Mouse (Mus musculus) midbrain, embryonic 12.5 days (tissue): ENCODE data around the gene C8b. TPM values are rescaled to one million over a fixed set of nuclear protein-coding genes. Genes with fewer than 3 reads are reported as not detected.

Experiments used
- ATAC-seq: fragments of 200-750 bp; cut with Nextera tagmentation; 2 replicates; pipeline ENCODE4 v1.8.0; 2017; ENCODE audit warnings: low read depth, moderate TSS enrichment, moderate library complexity; ENCODE audit not compliant: low FRiP score
- H3K27ac ChIP-seq: fragments of 300-500 bp; sonication (generic); replicated peaks from 2 replicates; pipeline ENCODE4 v1.5.1; 2016; ENCODE audit warnings: mild to moderate bottlenecking
- H3K27me3 ChIP-seq: fragments of 300-500 bp; sonication (generic); 2 replicates; pipeline ENCODE4 v1.6.1; 2016; ENCODE audit warnings: mild to moderate bottlenecking
- H3K36me3 ChIP-seq: fragments of 300-500 bp; sonication (generic); 2 replicates; pipeline ENCODE4 v1.6.1; 2016
- H3K4me1 ChIP-seq: fragments of 300-500 bp; sonication (generic); 2 replicates; pipeline ENCODE4 v1.6.1; 2016
- H3K4me2 ChIP-seq: fragments of 300-500 bp; sonication (generic); replicated peaks from 2 replicates; pipeline ENCODE4 v1.6.1; 2016; ENCODE audit warnings: mild to moderate bottlenecking, moderate library complexity
- H3K4me3 ChIP-seq: fragments of 300-500 bp; sonication (generic); 2 replicates; pipeline ENCODE4 v1.5.1; 2016; ENCODE audit warnings: mild to moderate bottlenecking
- H3K9ac ChIP-seq: fragments of 300-500 bp; sonication (generic); replicated peaks from 2 replicates; pipeline ENCODE4 v1.6.1; 2016; ENCODE audit warnings: mild to moderate bottlenecking, moderate library complexity
- H3K9me3 ChIP-seq: fragments of 300-500 bp; sonication (generic); 2 replicates; pipeline ENCODE4 v1.6.1; 2016; ENCODE audit warnings: mild to moderate bottlenecking
- WGBS: fragments of 180-500 bp; shearing (Covaris S2); methylation state at CpG from one replicate; pipeline ENCODE4 v1.1.7; 2016; 5-methylcytosine and 5-hydroxymethylcytosine counted together
- polyA plus RNA-seq: library from polyadenylated mRNA; unstranded; fragments of >200 nt; fragmentation: Nextera tagmentation; extraction: Ambion mirVana; gene quantifications from 2 replicates; pipeline ENCODE4 v1.2.1, GENCODE M21; 2016

The C8b gene
- polyA plus RNA-seq, 1 experiment from 2014 or later = not detected

DNA sequence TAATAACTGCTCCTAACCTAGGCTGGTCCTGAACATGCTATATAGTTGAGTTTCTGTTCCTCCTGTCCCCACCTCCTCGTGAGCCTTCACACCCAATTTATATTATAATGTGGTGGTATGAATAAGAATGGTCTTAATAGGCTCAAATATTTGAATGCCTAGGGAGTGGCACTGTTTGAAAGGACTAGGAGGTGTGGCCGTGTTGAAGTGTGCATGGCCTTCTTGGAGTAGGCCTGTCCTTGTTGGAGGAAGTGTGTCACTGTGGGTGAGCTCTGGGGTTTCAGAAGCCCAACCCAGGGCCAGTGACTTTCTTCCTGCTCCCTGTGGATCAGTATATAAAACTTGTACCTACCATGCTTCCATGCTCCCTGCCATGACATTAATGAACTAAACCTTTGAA lies 47.5 kb downstream of the C8b start:
- Histone ChIP-seq H3K9me3 (no peaks in the 10 kb centered on the region), H3K27ac (no peak overlapping the region), H3K4me2 (no peak overlapping the region), H3K27me3 (no peaks in the 10 kb centered on the region), H3K4me1 (peaks cover 11% of the 10 kb centered on the region; the same call in 1 of the 2 replicates), H3K4me3 (no peak overlapping the region), H3K36me3 (no peaks in the 10 kb centered on the region), H3K9ac (no peak overlapping the region)
- 73% methylated on average over 2 of the region's 2 CpGs for WGBS
- ATAC-seq = no peak

DNA sequence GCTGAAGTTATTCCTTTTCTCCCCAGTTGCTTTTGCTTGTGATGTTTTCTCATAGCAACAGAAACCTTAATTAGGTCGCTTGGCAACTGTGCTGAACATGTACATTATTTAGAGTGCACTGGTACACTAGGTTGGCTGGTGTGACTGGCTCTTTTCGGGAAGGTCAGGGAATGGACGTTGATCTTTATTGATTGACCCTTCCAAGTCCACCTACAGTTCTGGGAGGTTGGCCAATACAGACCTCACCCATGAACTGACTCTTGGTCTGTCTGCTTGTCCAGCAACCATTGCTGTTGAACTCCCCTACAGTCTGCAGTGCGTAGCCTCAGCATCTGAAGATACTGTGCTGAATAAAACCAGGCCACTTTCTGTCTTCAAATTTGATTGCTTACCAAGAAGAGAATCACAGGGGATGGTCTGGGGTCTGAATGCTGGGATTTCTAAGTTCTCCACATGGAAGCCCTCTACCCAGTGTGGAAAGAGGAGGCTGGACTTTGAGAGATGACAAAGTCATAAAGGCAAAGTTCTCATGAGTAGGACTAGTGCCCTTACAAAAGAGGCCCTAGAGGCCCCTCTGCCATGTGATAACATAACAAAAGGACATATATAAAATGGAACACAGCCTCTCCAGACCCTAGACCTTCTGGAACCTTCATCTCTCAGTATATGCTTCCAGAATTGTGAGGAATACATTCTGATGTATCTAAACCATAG lies 50.6 kb downstream of the C8b start:
- Histone ChIP-seq H3K4me1 (no peaks in the 10 kb centered on the region), H3K36me3 (no peaks in the 10 kb centered on the region), H3K9me3 (no peaks in the 10 kb centered on the region), H3K27ac (no peak overlapping the region), H3K9ac (no peak overlapping the region), H3K27me3 (no peaks in the 10 kb centered on the region), H3K4me2 (no peak overlapping the region), H3K4me3 (no peak overlapping the region)
- 87% methylated on average over 4 of the region's 4 CpGs for WGBS
- no peak for ATAC-seq

DNA sequence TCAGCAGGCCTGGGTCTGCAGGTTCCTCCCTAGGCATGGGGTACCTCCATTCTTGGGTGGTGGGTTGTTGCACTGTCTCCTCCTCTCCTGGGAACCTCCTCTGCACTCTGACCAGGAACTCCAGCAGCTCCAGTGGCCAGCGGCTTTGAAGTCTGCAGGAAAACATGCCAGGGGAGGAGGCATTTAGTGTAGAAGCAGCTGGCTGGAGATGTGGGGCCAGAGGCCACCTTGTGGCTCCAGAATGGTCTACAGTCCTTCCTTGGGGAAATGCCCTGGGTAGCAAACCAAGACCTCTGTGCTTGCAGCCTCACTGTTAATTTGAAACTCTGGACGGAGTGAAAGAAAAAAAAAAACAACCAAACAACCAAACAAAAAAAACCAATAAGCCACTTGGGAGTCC lies 51.4 kb downstream of the C8b start:
- ATAC-seq = no peak
- Histone ChIP-seq H3K27ac (no peak overlapping the region), H3K4me2 (no peak overlapping the region), H3K9me3 (no peaks in the 10 kb centered on the region), H3K27me3 (no peaks in the 10 kb centered on the region), H3K9ac (no peak overlapping the region), H3K4me1 (no peaks in the 10 kb centered on the region), H3K4me3 (no peak overlapping the region), H3K36me3 (no peaks in the 10 kb centered on the region)
- WGBS = 54% methylated on average over 2 of the region's 2 CpGs

DNA sequence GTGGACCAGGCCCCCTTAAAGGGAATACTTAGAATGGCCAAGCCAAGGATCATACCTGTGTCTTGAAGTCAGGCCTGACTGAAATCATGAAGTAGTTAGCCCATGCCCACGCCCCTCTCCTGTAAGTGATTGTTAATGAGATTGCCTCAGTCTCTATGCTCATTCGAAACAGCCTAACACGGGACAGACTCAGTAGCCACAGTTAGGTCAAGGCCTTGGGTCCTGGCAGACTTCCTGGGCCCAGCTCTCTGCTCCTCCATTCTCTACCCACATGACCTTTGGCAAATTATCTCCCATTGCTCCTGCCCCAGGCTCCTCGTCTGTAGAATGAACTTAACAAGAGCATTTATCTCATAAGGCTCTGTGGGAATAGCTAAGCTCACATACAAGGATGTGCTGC lies 52.9 kb downstream of the C8b start:
- no peak overlapping the region for H3K9ac ChIP-seq
- no peak overlapping the region for H3K4me2 ChIP-seq
- no peak overlapping the region for H3K27ac ChIP-seq
- ATAC-seq = no peak
- H3K9me3 ChIP-seq = no peaks in the 10 kb centered on the region
- WGBS = 74% methylated on average over 4 of the region's 4 CpGs
- no peak overlapping the region for H3K4me3 ChIP-seq
- H3K36me3 ChIP-seq = no peaks in the 10 kb centered on the region
- no peaks in the 10 kb centered on the region for H3K4me1 ChIP-seq
- H3K27me3 ChIP-seq = no peaks in the 10 kb centered on the region

DNA sequence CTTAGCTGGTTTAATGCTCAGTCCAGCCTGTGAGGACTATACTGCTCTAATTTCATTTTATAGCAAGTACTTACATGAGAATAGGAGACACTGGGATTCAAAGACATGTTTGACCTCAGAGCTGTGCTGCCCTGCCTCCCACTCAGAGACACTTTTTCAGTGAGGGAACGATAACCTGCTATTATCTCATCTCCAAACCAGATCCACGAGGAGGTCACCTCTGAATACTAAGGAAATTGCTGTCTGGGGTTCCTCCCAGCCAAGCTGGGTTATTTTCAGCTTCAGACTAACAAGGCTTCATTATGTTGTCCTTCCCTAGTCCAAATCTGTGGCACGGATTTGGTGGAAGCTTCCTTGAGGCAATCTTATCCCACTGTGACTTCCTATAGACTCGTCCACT lies 53.8 kb downstream of the C8b start:
- no peaks in the 10 kb centered on the region for H3K9me3 ChIP-seq
- H3K27ac ChIP-seq = no peak overlapping the region
- H3K27me3 ChIP-seq = no peaks in the 10 kb centered on the region
- H3K4me3 ChIP-seq = no peak overlapping the region
- WGBS = 78% methylated on average over 4 of the region's 4 CpGs
- H3K36me3 ChIP-seq = no peaks in the 10 kb centered on the region
- no peak for ATAC-seq
- H3K9ac ChIP-seq = no peak overlapping the region
- H3K4me1 ChIP-seq = no peaks in the 10 kb centered on the region
- no peak overlapping the region for H3K4me2 ChIP-seq

DNA sequence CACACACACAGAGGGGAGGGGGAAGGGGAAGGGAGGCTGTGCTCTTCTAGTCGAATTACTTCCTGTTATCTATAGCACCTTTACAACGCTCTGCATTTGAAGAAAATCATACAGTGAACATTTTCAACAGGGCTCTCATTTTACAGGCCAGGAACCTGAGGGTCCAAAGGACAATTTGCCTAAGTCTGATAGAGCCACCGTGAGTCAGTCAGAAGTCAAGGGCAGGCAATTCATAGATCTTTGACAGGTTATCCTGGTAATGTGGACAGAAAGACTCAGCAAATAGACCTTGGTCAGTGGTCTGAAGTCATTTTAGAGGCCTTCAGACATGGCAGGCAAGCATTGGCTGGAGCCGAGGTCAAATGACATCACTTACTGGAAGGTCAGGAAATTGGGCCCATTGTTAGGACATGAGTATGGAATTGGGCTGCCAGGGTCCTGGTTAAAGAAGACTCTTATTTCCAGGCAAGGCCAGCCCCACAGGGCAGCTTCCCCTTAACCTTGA lies 57.5 kb downstream of the C8b start:
- Histone ChIP-seq H3K36me3 (no peaks in the 10 kb centered on the region), H3K9ac (no peak overlapping the region), H3K27ac (no peak overlapping the region), H3K4me2 (no peak overlapping the region), H3K4me3 (no peak overlapping the region), H3K4me1 (no peaks in the 10 kb centered on the region), H3K9me3 (no peaks in the 10 kb centered on the region), H3K27me3 (no peaks in the 10 kb centered on the region)
- no peak for ATAC-seq
- WGBS = 84% methylated on average over 4 of the region's 4 CpGs

DNA sequence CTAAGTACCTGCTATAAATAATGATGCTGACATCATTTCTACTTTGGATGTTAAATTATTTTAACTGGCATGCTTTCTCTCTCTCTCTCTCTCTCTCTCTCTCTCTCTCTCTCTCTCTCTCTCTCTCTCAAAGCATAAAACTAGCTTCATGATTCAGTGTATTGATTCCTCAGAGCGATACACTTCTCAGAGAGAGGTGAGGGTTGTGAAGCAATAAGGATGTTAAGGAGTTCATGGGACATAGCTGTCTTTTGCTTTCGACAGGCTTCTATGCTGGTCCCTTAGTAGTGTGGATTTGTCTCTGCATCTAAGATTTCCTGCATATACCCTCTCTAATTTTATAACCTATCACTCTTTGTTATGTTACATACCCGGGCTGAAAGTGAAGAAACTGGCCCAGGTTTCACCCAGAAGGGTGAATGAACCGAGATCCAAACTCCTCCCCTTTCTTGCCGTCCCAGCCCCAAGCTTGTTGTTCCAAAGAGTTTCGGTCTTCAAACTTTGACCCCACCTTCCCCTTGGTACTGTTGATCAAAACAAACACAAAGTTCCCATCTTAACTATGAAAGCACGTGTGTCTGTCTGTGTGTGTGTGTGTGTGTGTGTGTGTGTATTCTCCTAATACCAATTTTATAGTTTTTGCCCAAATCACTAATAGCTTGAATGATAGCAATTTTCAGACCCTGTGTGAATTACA lies 58.4 kb downstream of the C8b start:
- no peak overlapping the region for H3K9ac ChIP-seq
- ATAC-seq = no peak
- WGBS = 86% methylated on average over 7 of the region's 7 CpGs
- H3K4me3 ChIP-seq = no peak overlapping the region
- no peaks in the 10 kb centered on the region for H3K27me3 ChIP-seq
- H3K9me3 ChIP-seq = no peaks in the 10 kb centered on the region
- no peak overlapping the region for H3K27ac ChIP-seq
- H3K4me2 ChIP-seq = no peak overlapping the region
- H3K36me3 ChIP-seq = no peaks in the 10 kb centered on the region
- H3K4me1 ChIP-seq = no peaks in the 10 kb centered on the region

DNA sequence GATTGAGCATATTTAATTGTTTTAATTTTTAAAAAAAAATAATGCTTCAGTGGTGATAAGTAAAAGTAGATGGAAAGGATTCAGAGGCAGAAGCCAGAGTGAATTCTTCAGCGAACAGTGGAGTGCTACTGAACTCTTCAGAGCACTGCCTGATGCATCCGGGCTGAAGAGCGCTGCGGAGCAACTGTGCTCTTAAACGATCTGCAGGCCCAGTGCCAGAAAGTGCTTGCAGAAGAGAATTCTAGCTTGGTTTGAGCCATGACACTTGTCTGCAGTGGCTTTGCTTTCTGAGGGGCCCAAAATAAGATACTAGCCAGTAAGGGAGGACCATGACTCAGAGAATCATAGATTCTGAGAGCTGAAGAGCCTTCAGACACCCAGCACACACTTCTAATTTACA lies 62.8 kb downstream of the C8b start:
- no peaks in the 10 kb centered on the region for H3K27me3 ChIP-seq
- H3K4me2 ChIP-seq = no peak overlapping the region
- H3K4me1 ChIP-seq = no peaks in the 10 kb centered on the region
- H3K36me3 ChIP-seq = no peaks in the 10 kb centered on the region
- no peak overlapping the region for H3K9ac ChIP-seq
- ATAC-seq = no peak
- 86% methylated on average over 5 of the region's 5 CpGs for WGBS
- H3K27ac ChIP-seq = no peak overlapping the region
- no peaks in the 10 kb centered on the region for H3K9me3 ChIP-seq
- H3K4me3 ChIP-seq = no peak overlapping the region

DNA sequence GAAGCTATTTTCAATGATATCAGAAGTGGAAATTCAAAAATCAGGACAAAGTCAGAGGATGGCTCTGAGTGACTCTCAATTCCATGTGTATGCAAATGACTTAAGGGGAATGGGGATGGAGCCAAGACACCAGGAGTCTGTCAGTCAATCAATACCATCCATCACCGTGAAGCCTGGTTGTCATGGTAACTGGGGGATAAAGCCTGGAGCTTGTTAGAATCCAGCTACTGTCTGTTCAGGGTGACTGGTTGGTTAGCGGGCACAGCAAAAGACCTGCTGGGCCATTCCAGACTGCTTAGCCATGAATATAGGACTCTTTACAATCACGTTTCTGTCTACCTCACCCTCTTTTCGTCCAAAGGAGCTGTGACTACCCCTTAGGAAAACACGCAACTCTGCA lies 69.0 kb downstream of the C8b start:
- Histone ChIP-seq H3K27me3 (no peaks in the 10 kb centered on the region), H3K36me3 (no peaks in the 10 kb centered on the region), H3K9ac (no peak overlapping the region), H3K9me3 (no peaks in the 10 kb centered on the region), H3K27ac (peak overlapping the region; percentile 64), H3K4me2 (no peak overlapping the region), H3K4me1 (peaks cover 8% of the 10 kb centered on the region; the same call in 1 of the 2 replicates), H3K4me3 (no peak overlapping the region)
- peak; percentile 82 for ATAC-seq
- WGBS = 12% methylated on average over 5 of the region's 5 CpGs

DNA sequence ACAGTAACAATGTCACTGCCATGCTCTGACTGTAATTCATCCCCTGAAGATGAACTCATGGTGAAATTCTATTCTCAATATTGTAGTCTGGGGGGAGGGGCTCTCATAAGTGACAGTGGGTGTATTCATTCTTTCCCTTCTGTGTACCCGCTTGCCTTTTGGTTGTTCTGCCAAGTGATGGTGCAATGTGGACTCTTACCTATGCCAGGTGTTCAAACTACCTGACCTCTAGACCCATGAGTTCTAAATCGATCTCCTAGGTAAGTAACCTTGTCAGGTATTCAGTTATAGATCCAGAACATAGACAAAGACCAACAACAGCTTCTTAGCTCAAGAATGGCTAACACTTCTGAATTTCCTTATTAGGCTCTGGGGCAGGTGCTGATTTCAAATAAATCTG lies 72.2 kb downstream of the C8b start:
- Histone ChIP-seq H3K27me3 (no peaks in the 10 kb centered on the region), H3K4me2 (no peak overlapping the region), H3K36me3 (no peaks in the 10 kb centered on the region), H3K4me1 (peaks cover 8% of the 10 kb centered on the region; the same call in 1 of the 2 replicates), H3K9ac (no peak overlapping the region), H3K9me3 (no peaks in the 10 kb centered on the region), H3K27ac (no peak overlapping the region), H3K4me3 (no peak overlapping the region)
- 79% methylated on average over 2 of the region's 2 CpGs for WGBS
- ATAC-seq = no peak

DNA sequence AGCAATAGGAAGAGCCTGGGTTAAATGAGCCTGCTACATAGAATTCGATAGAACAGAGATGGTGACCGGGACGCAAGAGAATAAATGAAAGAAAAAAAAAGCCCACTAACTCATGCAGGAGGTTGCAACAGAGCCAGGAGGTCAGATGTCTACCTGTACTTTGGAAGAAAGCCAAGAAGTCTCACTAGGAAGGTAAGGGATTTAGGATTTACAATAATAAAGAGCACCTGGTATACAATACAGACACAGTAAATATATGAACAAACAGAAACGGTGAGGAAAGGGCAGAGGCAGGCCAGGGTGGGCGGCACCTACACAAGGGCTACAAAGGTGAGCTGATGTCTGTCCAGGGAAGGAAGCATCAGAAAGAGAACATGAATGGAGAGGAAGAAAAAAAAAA lies 76.1 kb downstream of the C8b start:
- WGBS = 86% methylated on average over 5 of the region's 5 CpGs
- Histone ChIP-seq H3K27ac (no peak overlapping the region), H3K4me1 (no peaks in the 10 kb centered on the region), H3K9me3 (no peaks in the 10 kb centered on the region), H3K4me3 (no peak overlapping the region), H3K27me3 (no peaks in the 10 kb centered on the region), H3K9ac (no peak overlapping the region), H3K36me3 (no peaks in the 10 kb centered on the region), H3K4me2 (no peak overlapping the region)
- ATAC-seq = no peak

DNA sequence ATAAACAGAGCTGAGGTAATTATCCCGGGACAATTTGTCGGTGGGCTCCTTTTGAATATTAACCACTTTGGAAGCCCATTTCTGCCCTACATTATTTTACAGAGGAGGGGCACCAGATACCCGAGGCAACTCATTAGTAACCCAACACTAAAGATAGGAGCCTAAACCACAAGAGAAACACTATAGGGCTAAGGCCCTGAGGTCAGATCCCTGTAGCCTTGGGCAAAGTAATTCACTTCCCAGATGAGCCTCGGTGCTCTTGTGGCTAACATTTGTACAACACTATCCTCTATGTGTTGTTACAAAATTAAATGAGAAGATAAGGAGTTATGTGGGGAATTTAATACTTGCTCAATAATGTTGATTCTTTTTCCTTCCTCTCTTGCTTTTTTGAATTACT lies 77.4 kb downstream of the C8b start:
- H3K9me3 ChIP-seq = no peaks in the 10 kb centered on the region
- WGBS = 61% methylated on average over 4 of the region's 4 CpGs
- no peak overlapping the region for H3K4me3 ChIP-seq
- H3K4me1 ChIP-seq = no peaks in the 10 kb centered on the region
- no peak for ATAC-seq
- H3K4me2 ChIP-seq = no peak overlapping the region
- H3K27me3 ChIP-seq = no peaks in the 10 kb centered on the region
- no peak overlapping the region for H3K27ac ChIP-seq
- H3K9ac ChIP-seq = no peak overlapping the region
- no peaks in the 10 kb centered on the region for H3K36me3 ChIP-seq
